Mouse (Mus musculus) liver, postnatal 0 days (tissue): ENCODE results near the gene Layn.

Experiments
- CTCF ChIP-seq: sonication (generic); IDR thresholded peaks from 2 replicates; pipeline ENCODE4 v1.5.1; 2016; ENCODE audit warnings: antibody characterized with exemption, low read depth
- EP300 ChIP-seq: IDR thresholded peaks from 2 replicates; pipeline ENCODE4 v1.6.1; 2016; ENCODE audit warnings: antibody characterized with exemption, low read depth, mild to moderate bottlenecking

GRCm38 (mm10) chr9:51030147-51030546 lies 46.7 kb downstream of the Layn start:
- no peak for TF ChIP-seq CTCF
- TF ChIP-seq EP300, result no peak
